Mouse (Mus musculus) heart, embryonic 16.5 days (tissue): ENCODE measurements at regions not wholly inside any gene's neighbourhood (a gene's known extent, or its start where the extent isn't known, plus 50 kb on each side); places are given as distances from the start of the nearest gene placed in this dataset.

Source experiments
- ATAC-seq: fragments of 200-750 bp; cut with Nextera tagmentation; replicated peaks from 2 replicates; pipeline ENCODE4 v1.8.0; 2017; ENCODE audit warnings: moderate number of reproducible peaks; ENCODE audit not compliant: insufficient read depth, low FRiP score; ENCODE audit errors: extremely low read depth
- H3K27ac ChIP-seq: fragments of 300-500 bp; sonication (generic); 2 replicates; pipeline ENCODE4 v1.5.1; 2014; ENCODE audit warnings: mild to moderate bottlenecking, low read length, control low read depth, moderate library complexity
- H3K27me3 ChIP-seq: fragments of 300-500 bp; sonication (generic); 2 replicates; pipeline ENCODE4 v1.6.1; 2014; ENCODE audit warnings: low read length, mixed read lengths; ENCODE audit not compliant: control insufficient read depth, insufficient read depth
- H3K36me3 ChIP-seq: fragments of 300-500 bp; sonication (generic); 2 replicates; pipeline ENCODE4 v1.6.1; 2014; ENCODE audit not compliant: control insufficient read depth, insufficient read depth
- H3K4me1 ChIP-seq: fragments of 300-500 bp; sonication (generic); 2 replicates; pipeline ENCODE4 v1.6.1; 2014; ENCODE audit warnings: low read length, mixed read lengths; ENCODE audit not compliant: control insufficient read depth, insufficient read depth
- H3K4me2 ChIP-seq: fragments of 300-500 bp; sonication (generic); 2 replicates; pipeline ENCODE4 v1.6.1; 2014; ENCODE audit warnings: low read depth, mild to moderate bottlenecking, control low read depth, low read length
- H3K4me3 ChIP-seq: fragments of 300-500 bp; sonication (generic); 2 replicates; pipeline ENCODE4 v1.5.1; 2014; ENCODE audit warnings: mild to moderate bottlenecking, control low read depth, low read length
- H3K9ac ChIP-seq: fragments of 300-500 bp; sonication (generic); 2 replicates; pipeline ENCODE4 v1.6.1; 2014; ENCODE audit warnings: low read length, control low read depth
- H3K9me3 ChIP-seq: fragments of 300-500 bp; sonication (generic); replicated peaks from 2 replicates; pipeline ENCODE4 v1.6.1; 2016; ENCODE audit warnings: low read length; ENCODE audit not compliant: control insufficient read depth
- WGBS: fragments of 180-500 bp; shearing (Covaris S2); extraction: QIAGEN DNeasy Blood & Tissue Kit; methylation state at CpG from one replicate; pipeline ENCODE4 v1.1.7; 2014; 5-methylcytosine and 5-hydroxymethylcytosine counted together

GRCm38 (mm10) chr2:50498713-50499112 lies 202.1 kb upstream of the Mmadhc start:
- 79% methylated on average over 8 of the region's 8 CpGs for WGBS
- H3K9ac ChIP-seq: no peak overlapping the region
- ATAC-seq: no peak

GRCm38 (mm10) chr2:50496057-50496433 lies 199.4 kb upstream of the Mmadhc start:
- peaks cover 2% of the 10 kb centered on the region; the same call in 1 of the 2 replicates for H3K4me1 ChIP-seq
- no peak overlapping the region for H3K27ac ChIP-seq
- no peaks in the 10 kb centered on the region for H3K36me3 ChIP-seq
- no peak overlapping the region for H3K4me3 ChIP-seq
- H3K9me3 ChIP-seq: no peaks in the 10 kb centered on the region
- no peak for ATAC-seq
- 75% methylated on average over 3 of the region's 3 CpGs for WGBS
- no peak overlapping the region for H3K9ac ChIP-seq
- H3K4me2 ChIP-seq: no peak overlapping the region
- H3K27me3 ChIP-seq: no peaks in the 10 kb centered on the region

More at GRCm38 (mm10) chr2:50498713-50499112, 202.1 kb upstream of the Mmadhc start:
- no peaks in the 10 kb centered on the region for H3K9me3 ChIP-seq
- no peak overlapping the region for H3K27ac ChIP-seq
- no peaks in the 10 kb centered on the region for H3K36me3 ChIP-seq
- no peaks in the 10 kb centered on the region for H3K27me3 ChIP-seq
- H3K4me1 ChIP-seq: peaks cover 2% of the 10 kb centered on the region; the same call in 1 of the 2 replicates
- no peak overlapping the region for H3K4me3 ChIP-seq
- H3K4me2 ChIP-seq: no peak overlapping the region

- no peaks in the 10 kb centered on the region for H3K9me3 ChIP-seq
- no peak for ATAC-seq
- no peaks in the 10 kb centered on the region for H3K27me3 ChIP-seq
- peaks cover 2% of the 10 kb centered on the region; the same call in 1 of the 2 replicates for H3K4me1 ChIP-seq
- no peaks in the 10 kb centered on the region for H3K36me3 ChIP-seq
- no peak overlapping the region for H3K4me3 ChIP-seq
- H3K27ac ChIP-seq: no peak overlapping the region
- H3K9ac ChIP-seq: no peak overlapping the region
- H3K4me2 ChIP-seq: no peak overlapping the region
- WGBS: 48% methylated on average over 5 of the region's 5 CpGs
Observed at GRCm38 (mm10) chr2:50495141-50496056, 198.8 kb upstream of the Mmadhc start.

GRCm38 (mm10) chr2:50493597-50494335 lies 197.2 kb upstream of the Mmadhc start:
- 55% methylated on average over 4 of the region's 4 CpGs for WGBS
- H3K4me1 ChIP-seq: peaks cover 2% of the 10 kb centered on the region; the same call in 1 of the 2 replicates
- H3K4me3 ChIP-seq: no peak overlapping the region
- no peaks in the 10 kb centered on the region for H3K27me3 ChIP-seq
- no peak overlapping the region for H3K4me2 ChIP-seq
- ATAC-seq: no peak
- H3K27ac ChIP-seq: no peak overlapping the region
- no peaks in the 10 kb centered on the region for H3K9me3 ChIP-seq
- H3K36me3 ChIP-seq: no peaks in the 10 kb centered on the region
- H3K9ac ChIP-seq: no peak overlapping the region

GRCm38 (mm10) chr2:50463799-50464198 lies 167.2 kb upstream of the Mmadhc start:
- WGBS: 65% methylated on average over 4 of the region's 4 CpGs
- H3K4me3 ChIP-seq: no peak overlapping the region
- no peaks in the 10 kb centered on the region for H3K36me3 ChIP-seq
- H3K9ac ChIP-seq: no peak overlapping the region
- peaks cover 3% of the 10 kb centered on the region for H3K9me3 ChIP-seq
- no peak for ATAC-seq
- no peaks in the 10 kb centered on the region for H3K4me1 ChIP-seq
- no peak overlapping the region for H3K4me2 ChIP-seq
- H3K27ac ChIP-seq: no peak overlapping the region
- H3K27me3 ChIP-seq: no peaks in the 10 kb centered on the region

GRCm38 (mm10) chr2:50462378-50462777 lies 165.8 kb upstream of the Mmadhc start:
- H3K27ac ChIP-seq: no peak overlapping the region
- H3K4me2 ChIP-seq: no peak overlapping the region
- H3K9me3 ChIP-seq: peaks cover 5% of the 10 kb centered on the region
- no peak overlapping the region for H3K9ac ChIP-seq
- whole genome bisulfite sequencing: 94% methylated on average over 1 of the region's 1 CpGs
- no peaks in the 10 kb centered on the region for H3K4me1 ChIP-seq
- no peak overlapping the region for H3K4me3 ChIP-seq
- H3K27me3 ChIP-seq: no peaks in the 10 kb centered on the region
- no peaks in the 10 kb centered on the region for H3K36me3 ChIP-seq
- no peak for ATAC-seq

GRCm38 (mm10) chr2:50456654-50457053 lies 160.1 kb upstream of the Mmadhc start:
- Histone ChIP-seq H3K4me2 (no peak overlapping the region), H3K4me1 (0 out of 2 replicates have a peak, but pooled peaks cover 2% of the 10 kb centered on the region), H3K27me3 (no peaks in the 10 kb centered on the region), H3K9me3 (peaks cover 5% of the 10 kb centered on the region), H3K27ac (no peak overlapping the region), H3K36me3 (no peaks in the 10 kb centered on the region), H3K9ac (no peak overlapping the region), H3K4me3 (no peak overlapping the region)
- WGBS: 15% methylated on average over 1 of the region's 1 CpGs
- ATAC-seq: no peak

GRCm38 (mm10) chr2:50448117-50448516 lies 151.5 kb upstream of the Mmadhc start:
- no peak overlapping the region for H3K9ac ChIP-seq
- no peaks in the 10 kb centered on the region for H3K36me3 ChIP-seq
- ATAC-seq: no peak

GRCm38 (mm10) chr2:50445963-50446485 lies 149.4 kb upstream of the Mmadhc start:
- no peak overlapping the region for H3K4me2 ChIP-seq
- ATAC-seq: no peak
- no peak overlapping the region for H3K4me3 ChIP-seq
- no peaks in the 10 kb centered on the region for H3K27me3 ChIP-seq
- no peaks in the 10 kb centered on the region for H3K9me3 ChIP-seq
- H3K9ac ChIP-seq: no peak overlapping the region
- 50% methylated on average over 2 of the region's 2 CpGs for WGBS
- H3K27ac ChIP-seq: no peak overlapping the region
- H3K4me1 ChIP-seq: no peaks in the 10 kb centered on the region
- H3K36me3 ChIP-seq: no peaks in the 10 kb centered on the region

More at GRCm38 (mm10) chr2:50448117-50448516, 151.5 kb upstream of the Mmadhc start:
- Histone ChIP-seq H3K4me1 (no peaks in the 10 kb centered on the region), H3K27me3 (no peaks in the 10 kb centered on the region), H3K27ac (no peak overlapping the region), H3K4me3 (no peak overlapping the region), H3K9me3 (no peaks in the 10 kb centered on the region), H3K4me2 (no peak overlapping the region)
